Mouse (Mus musculus) embryonic facial prominence, embryonic 13.5 days (tissue): Measurements from ENCODE around the gene Gys2. TPM values are rescaled to one million over a fixed set of nuclear protein-coding genes. Genes with fewer than 3 reads are reported as not detected.

ENCODE experiments used
- polyA plus RNA-seq: library from polyadenylated mRNA; unstranded; fragments of >200 nt; fragmentation: Nextera tagmentation; extraction: Ambion mirVana; gene quantifications from 2 replicates; pipeline ENCODE4 v1.2.1, GENCODE M21; 2015

Gys2 gene
- polyA plus RNA-seq, 1 experiment from 2014 or later, result not detected

Other genes with a start within 250 kb of the Gys2 start
- not detected in 2 replicates for gene Iapp, start 174.7 kb downstream of the Gys2 start, polyA plus RNA-seq
- not detected in 2 replicates for gene Slco1a5, start 150.1 kb downstream of the Gys2 start, polyA plus RNA-seq
- 19.4 and 21.4 TPM in 2 replicates for gene Pyroxd1, start 127.5 kb downstream of the Gys2 start, polyA plus RNA-seq
- 30.1 and 31.3 TPM in 2 replicates for gene Recql, start 86.0 kb downstream of the Gys2 start, polyA plus RNA-seq
- gene Golt1b, start 85.9 kb downstream of the Gys2 start, polyA plus RNA-seq, result 121 and 125 TPM in 2 replicates
- gene Spx, start 59.7 kb downstream of the Gys2 start, polyA plus RNA-seq, result 1.2 and 1.4 TPM in 2 replicates
- 308 and 321 TPM in 2 replicates for gene Ldhb, start 34.8 kb upstream of the Gys2 start, polyA plus RNA-seq
- gene Kcnj8, start 98.5 kb upstream of the Gys2 start, polyA plus RNA-seq, result 3.9 and 6.7 TPM in 2 replicates
- gene Abcc9, start 229.2 kb upstream of the Gys2 start, polyA plus RNA-seq, result 1.4 and 1.6 TPM in 2 replicates